Mouse (Mus musculus) ES-E14 (cell line): ENCODE measurements at regions not wholly inside any gene's neighbourhood (a gene's known extent, or its start where the extent isn't known, plus 50 kb on each side); places are given as distances from the start of the nearest gene placed in this dataset.
"Not testable (repeated sequence)": the region's sequence is repeated elsewhere in the genome, so short reads cannot be mapped to it uniquely, and the experiment has no call there.

Experiments
- DNase-seq: peaks from one replicate; pipeline ENCODE4 v3.0.0-alpha.2; 2013; ENCODE audit warnings: low read depth, low spot score
- H3K27ac ChIP-seq: 2 replicates; pipeline ENCODE4 v1.5.1; 2012; ENCODE audit warnings: low read depth, mild to moderate bottlenecking, low read length, moderate library complexity, mixed read lengths; ENCODE audit not compliant: poor library complexity, insufficient read depth, severe bottlenecking
- H3K36me3 ChIP-seq: 2 replicates; pipeline ENCODE4 v1.6.1; 2012; ENCODE audit warnings: mild to moderate bottlenecking, low read length, moderate library complexity, mixed read lengths; ENCODE audit not compliant: control insufficient read depth, poor library complexity, insufficient read depth, severe bottlenecking
- H3K4me1 ChIP-seq, 2 experiments: fragments of 150-350 bp in 1 of 2; sonication (generic) in 1 of 2; 2 replicates each; pipeline ENCODE4 v1.6.1; 2012; ENCODE audit warnings: low read length in 2 of 2, mild to moderate bottlenecking in 1 of 2, mixed read lengths in 1 of 2; ENCODE audit not compliant: control insufficient read depth in 2 of 2, insufficient read depth in 2 of 2, poor library complexity in 1 of 2
- H3K4me3 ChIP-seq, 2 experiments: fragments of 150-350 bp in 1 of 2; sonication (generic) in 1 of 2; 2 replicates each; pipeline ENCODE4 v1.5.1; 2012; ENCODE audit warnings: low read length in 2 of 2, low read depth in 1 of 2, mild to moderate bottlenecking in 1 of 2, mixed read lengths in 1 of 2; ENCODE audit not compliant: insufficient read depth in 1 of 2, poor library complexity in 1 of 2, severe bottlenecking in 1 of 2
- H3K9ac ChIP-seq: 2 replicates; pipeline ENCODE4 v1.6.1; 2012; ENCODE audit warnings: low read depth, mild to moderate bottlenecking, low read length, mixed read lengths; ENCODE audit not compliant: poor library complexity, insufficient read depth, severe bottlenecking
- H3K9me3 ChIP-seq: fragments of 150-350 bp; sonication (generic); 2 replicates; pipeline ENCODE4 v1.6.1; 2012; ENCODE audit warnings: low read depth, mild to moderate bottlenecking, low read length; ENCODE audit not compliant: control insufficient read depth, insufficient read depth
- CHD2 ChIP-seq: IDR thresholded peaks from 2 replicates; pipeline ENCODE4 v1.6.1; 2014; ENCODE audit warnings: mild to moderate bottlenecking, low read depth, low read length, inconsistent platforms
- HCFC1 ChIP-seq: IDR thresholded peaks from 2 replicates; pipeline ENCODE4 v1.6.1; 2012; ENCODE audit warnings: low read length, inconsistent platforms, borderline replicate concordance; ENCODE audit not compliant: insufficient read depth
- MAFK ChIP-seq: IDR thresholded peaks from 2 replicates; pipeline ENCODE4 v1.6.1; 2014; ENCODE audit warnings: mild to moderate bottlenecking, low read depth, low read length, inconsistent platforms; ENCODE audit not compliant: insufficient read depth
- ZC3H11A ChIP-seq: IDR thresholded peaks from 2 replicates; pipeline ENCODE4 v1.6.1; 2012; ENCODE audit warnings: low read depth, mild to moderate bottlenecking, inconsistent platforms, low read length, borderline replicate concordance
- ZNF384 ChIP-seq: IDR thresholded peaks from 2 replicates; pipeline ENCODE4 v1.6.1; 2012; ENCODE audit warnings: low read depth, low read length, inconsistent platforms
- in situ Hi-C, 2 experiments: fragments of 600-800 bp; cut with MboI; formaldehyde crosslinking; loops; one replicate each; pipeline ENCODE4 v1.15.1; 2025; ENCODE audit warnings: low sequenced_read_pairs in 2 of 2, inconsistent platforms in 1 of 2; ENCODE audit not compliant: unreplicated experiment in 2 of 2

GRCm38 (mm10) chr14:124801589-124801988, 124.7 kb upstream of the Fgf14 start:
- in situ Hi-C loops, H3K9me3 ChIP-seq, H3K36me3 ChIP-seq, H3K9ac ChIP-seq, H3K27ac ChIP-seq, H3K4me3 ChIP-seq, DNase-seq, H3K4me1 ChIP-seq: not testable (repeated sequence)

- Histone ChIP-seq H3K36me3 (no peaks in the 10 kb centered on the region), H3K27ac (no peak overlapping the region), H3K4me1 (no peaks in the 10 kb centered on the region), H3K4me3 (no peak overlapping the region), H3K9me3 (no peaks in the 10 kb centered on the region; the same call in 1 of the 2 replicates), H3K9ac (no peak overlapping the region)
- no peak for DNase-seq
- in situ Hi-C loops: no loop called here
- TF ChIP-seq ZC3H11A: no peak
- no peak for TF ChIP-seq MAFK
- no peak for TF ChIP-seq HCFC1
- no peak for TF ChIP-seq ZNF384
- no peak for TF ChIP-seq CHD2
Observed at GRCm38 (mm10) chr14:124800421-124800820, 123.5 kb upstream of the Fgf14 start.

- Histone ChIP-seq H3K4me1 (no peaks in the 10 kb centered on the region), H3K9ac (no peak overlapping the region), H3K36me3 (no peaks in the 10 kb centered on the region), H3K9me3 (peaks cover 2% of the 10 kb centered on the region; the same call in 1 of the 2 replicates), H3K27ac (no peak overlapping the region), H3K4me3 (no peak overlapping the region)
- DNase-seq: no peak
- TF ChIP-seq HCFC1 (no peak), CHD2 (no peak), ZC3H11A (no peak), ZNF384 (no peak), MAFK (no peak)
- in situ Hi-C loops: no loop called here
Observed at GRCm38 (mm10) chr14:124775402-124775801, 98.5 kb upstream of the Fgf14 start.

GRCm38 (mm10) chr14:124767996-124768395, 91.1 kb upstream of the Fgf14 start:
- TF ChIP-seq CHD2 (no peak), HCFC1 (no peak), ZC3H11A (no peak), ZNF384 (no peak), MAFK (no peak)
- Histone ChIP-seq H3K4me1 (no peaks in the 10 kb centered on the region), H3K36me3 (no peaks in the 10 kb centered on the region), H3K9me3 (no peaks in the 10 kb centered on the region), H3K4me3 (no peak overlapping the region), H3K9ac (no peak overlapping the region), H3K27ac (no peak overlapping the region)
- in situ Hi-C loops: no loop called here
- no peak for DNase-seq

- in situ Hi-C loops: no loop called here
- no peak overlapping the region for H3K9ac ChIP-seq
Observed at GRCm38 (mm10) chr14:124767234-124767633, 90.3 kb upstream of the Fgf14 start.

More at GRCm38 (mm10) chr14:124767234-124767633, 90.3 kb upstream of the Fgf14 start:
- Histone ChIP-seq H3K9me3 (no peaks in the 10 kb centered on the region), H3K4me3 (no peak overlapping the region), H3K36me3 (no peaks in the 10 kb centered on the region), H3K4me1 (no peaks in the 10 kb centered on the region), H3K27ac (no peak overlapping the region)
- no peak for DNase-seq
- TF ChIP-seq CHD2: no peak
- TF ChIP-seq HCFC1: no peak
- no peak for TF ChIP-seq ZNF384
- no peak for TF ChIP-seq ZC3H11A
- TF ChIP-seq MAFK: no peak
